Mouse (Mus musculus) left cerebral cortex, postnatal 14 days (tissue): Measurements from ENCODE around the gene Gm10134. TPM values are rescaled to one million over a fixed set of nuclear protein-coding genes. Genes with fewer than 3 reads are reported as not detected.

Experiments used
- DNase-seq, 2 experiments: peaks; one replicate each; pipeline ENCODE4 v3.0.0; 2021 to 2022; ENCODE audit warnings: low spot score in 2 of 2, mixed read lengths in 1 of 2
- intact Hi-C: fragments of 180-260 bp; cut with DNase I; formaldehyde crosslinking; loops from one replicate; pipeline ENCODE4 v1.15.1; 2025
- total RNA-seq, 2 experiments: library from RNA; stranded (reverse); gene quantifications; 2 replicates each; pipeline ENCODE4 v1.2.3; 2021

Gene Gm10134
- total RNA-seq, 2 experiments from 2014 or later: 1.1 to 1.5 TPM

DNA sequence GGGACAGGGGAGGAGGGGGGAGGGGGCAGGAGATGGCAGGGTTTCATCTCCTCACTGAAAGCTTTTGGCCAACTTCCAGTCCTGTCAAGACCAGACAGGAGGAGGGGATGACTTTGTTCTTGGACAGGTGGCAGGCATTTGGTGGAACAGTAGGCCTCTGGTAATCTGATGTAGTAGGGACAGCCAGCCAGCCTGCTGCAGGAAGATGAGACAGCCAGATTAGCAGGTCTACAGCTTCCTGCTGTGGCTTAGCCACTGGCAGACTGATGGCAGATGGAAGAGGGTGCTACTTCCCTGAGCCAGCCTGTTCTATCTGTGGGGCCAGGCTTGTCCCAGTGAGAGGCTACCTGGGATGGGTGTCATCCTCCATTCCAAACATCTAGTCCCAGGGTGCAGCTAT is 40.1 kb downstream of the Gm10134 start:
- DNase-seq: no peak
- intact Hi-C loops: no loop called here

DNA sequence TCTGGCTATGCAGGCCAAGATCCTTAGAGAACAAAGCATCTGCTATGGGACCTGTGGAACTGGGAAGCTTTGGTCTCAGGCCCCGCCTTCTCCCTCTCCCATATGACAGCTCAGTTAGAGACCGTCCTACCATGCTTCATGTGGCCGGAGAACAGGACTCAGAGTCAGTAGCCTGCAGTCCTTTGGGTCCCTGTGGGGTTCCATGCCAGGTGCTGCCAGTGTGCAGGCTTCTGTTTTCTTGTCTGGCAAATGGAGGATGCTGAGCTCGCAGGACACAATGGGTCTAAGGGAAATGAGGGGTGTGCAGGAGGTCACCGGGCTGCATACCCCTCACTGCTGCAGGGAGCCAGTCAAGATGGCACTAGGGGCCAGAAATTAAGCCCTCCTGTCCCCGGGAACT is 40.7 kb downstream of the Gm10134 start:
- intact Hi-C loops: no loop called here
- no peak for DNase-seq

DNA sequence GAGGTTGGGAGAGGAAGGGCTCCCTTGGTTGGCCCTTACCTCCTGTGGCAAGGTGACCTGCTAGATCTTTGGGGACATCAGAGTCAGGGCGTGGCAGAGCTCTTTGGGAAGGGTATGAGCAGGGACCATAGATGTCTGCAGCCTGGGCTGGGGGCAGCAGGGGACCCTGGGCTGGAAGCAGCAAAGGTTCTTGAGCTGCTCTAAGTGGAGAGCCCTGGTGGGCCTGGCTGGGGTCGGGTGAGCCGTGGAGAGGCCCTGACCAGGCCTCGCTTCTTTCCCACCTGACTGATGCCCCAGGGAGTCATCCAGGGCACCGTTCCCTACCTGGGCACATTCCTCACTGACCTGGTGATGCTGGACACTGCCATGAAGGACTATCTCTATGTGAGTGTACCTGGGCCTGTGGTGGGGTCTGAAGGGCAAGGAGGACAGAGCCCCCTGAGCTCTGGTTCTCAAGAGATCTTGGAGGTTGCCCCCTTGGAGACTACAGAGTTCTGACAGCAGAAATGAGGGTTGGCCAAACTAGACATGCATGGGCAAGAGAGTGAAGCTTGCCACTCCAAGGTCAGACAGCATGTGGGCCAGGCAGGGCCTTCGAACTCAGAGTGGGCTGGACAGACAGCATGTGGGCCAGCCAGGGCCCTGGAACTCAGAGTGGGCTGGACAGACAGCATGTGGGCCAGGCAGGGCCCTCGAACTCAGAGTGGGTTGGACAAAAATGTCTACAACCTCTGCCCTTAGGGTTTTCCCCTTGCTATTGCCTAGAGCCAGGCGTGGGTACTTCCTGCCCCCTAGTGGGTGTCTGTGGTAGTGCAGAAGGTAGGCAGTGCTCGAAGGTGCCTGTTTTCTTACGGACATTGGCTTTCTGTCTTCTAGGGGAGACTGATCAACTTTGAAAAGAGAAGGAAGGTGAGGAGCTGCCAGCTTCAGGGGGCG is 41.6 kb downstream of the Gm10134 start:
- intact Hi-C loops: loop anchor here (2.0 kb wide), 1 partner anchor 33 kb away; no protein-coding TSS in a partner anchor
- peak; percentile 79 to 87 for DNase-seq

GRCm38 (mm10) chr2:28549157-28549556 is 43.3 kb downstream of the Gm10134 start:
- no peak for DNase-seq
- intact Hi-C loops: loop anchor here (2.0 kb wide), 1 partner anchor 34 kb away; no protein-coding TSS in a partner anchor

DNA sequence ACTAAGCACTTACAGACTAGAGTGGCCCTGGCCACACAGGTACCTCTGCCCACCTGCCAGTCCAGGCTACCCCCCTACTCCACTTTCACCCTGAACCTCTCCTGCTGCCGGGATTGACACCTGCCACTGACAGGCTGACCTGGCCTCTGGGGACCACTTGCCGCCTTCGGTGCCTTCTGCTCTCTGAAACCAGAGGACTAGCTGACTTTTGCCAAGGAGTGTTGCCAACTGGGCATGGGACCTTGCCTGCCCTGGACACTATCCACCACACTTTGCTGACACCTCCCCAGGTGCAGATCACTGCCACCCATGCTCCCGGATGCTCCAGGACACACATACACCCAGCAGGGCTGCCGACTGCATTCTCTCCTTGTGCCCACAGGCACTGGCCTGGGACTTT is 46.4 kb downstream of the Gm10134 start:
- DNase-seq: no peak

More for the DNA sequence above, 46.4 kb downstream of the Gm10134 start:
- intact Hi-C loops: no loop called here

Other genes starting within 250 kb of the Gm10134 start
- gene Ppp1r26, start 59.3 kb upstream of the Gm10134 start, total RNA-seq: 10 to 100 TPM; 23.8 to 24.6 TPM
- 1 to 10 TPM; 4.9 to 6.2 TPM for gene 1700007K13Rik, start 39.8 kb upstream of the Gm10134 start, total RNA-seq
- gene Mrps2, start 38.0 kb upstream of the Gm10134 start, total RNA-seq: 10 to 100 TPM; 39.1 to 42.8 TPM
- gene Gbgt1, start 9.2 kb upstream of the Gm10134 start, total RNA-seq: 1 to 10 TPM; 1.6 to 2.5 TPM
- 100 to 1,000 TPM; 119 TPM for gene Ralgds, start 7.0 kb downstream of the Gm10134 start, total RNA-seq
- not detected for gene Cel, start 57.3 kb downstream of the Gm10134 start, total RNA-seq
- 10 to 100 TPM; 15.8 to 17.6 TPM for gene Gtf3c5, start 77.7 kb downstream of the Gm10134 start, total RNA-seq
- gene Gfi1b, start 115.9 kb downstream of the Gm10134 start, total RNA-seq: not detected
- gene Tsc1, start 135.1 kb downstream of the Gm10134 start, total RNA-seq: 10 to 100 TPM; 43.4 to 45.1 TPM
- not detected for gene Spaca9, start 193.6 kb downstream of the Gm10134 start, total RNA-seq
- 1 to 10 TPM; 1.7 to 2.1 TPM for gene Ak8, start 194.1 kb downstream of the Gm10134 start, total RNA-seq